In genomic region chr7:126863791-126864190, GRCm38 (mm10) we compare ENCODE assay signal across 10 mouse cellular contexts. TPM values are rescaled to one million over a fixed set of nuclear protein-coding genes. Genes with fewer than 3 reads are reported as not detected.
DNase-seq lines count a peak whose midpoint lies in the region; ATAC-seq and TF ChIP-seq lines count a peak whose summit lies in the region.
"Had no signal": no experiment of that assay in that cellular context is flagged by ENCODE, and none has a peak within 500 bp of the region (broad histone marks: within the 10 kb centered on the region; RNA-seq: fewer than 3 reads in every experiment).

No protein-coding gene starts in this region.

- TF ChIP-seq CTCF in G1E (IDR thresholded peaks at IDR 0.05; ENCODE audit: low read depth, low read length): no peak

- DNase-seq in G1E (ENCODE audit: low spot score): no peak
- DNase-seq in midbrain, embryonic 11.5 days (ENCODE audit: low spot score, missing footprints): no peak
- no peak for DNase-seq in retina, embryonic 14.5 days (ENCODE audit: low spot score)
- no peak for DNase-seq in layer of hippocampus, postnatal 25 days (ENCODE audit: extremely low spot score in 1 of 2, low spot score in 1 of 2)
- DNase-seq: thymus, adult 18-20 months had no signal

- peaks cover 38% of the 10 kb centered on the region for H3K4me1 ChIP-seq in erythroblast, embryonic 14.5 days (ENCODE audit: control insufficient read depth)
- peaks cover 65% of the 10 kb centered on the region for H3K4me1 ChIP-seq in G1E (ENCODE audit: insufficient read depth, low read depth, low read length)
- peaks cover 31% of the 10 kb centered on the region for H3K4me1 ChIP-seq in hindbrain, embryonic 13.5 days (replicated peaks)
- H3K4me1 ChIP-seq in midbrain, embryonic 11.5 days (ENCODE audit: control insufficient read depth, insufficient read depth, low read length): peaks cover 26% of the 10 kb centered on the region

- no peak for ATAC-seq in erythroblast, adult 5-6 weeks (replicated peaks; ENCODE audit: low FRiP score, poor library complexity, severe bottlenecking)
- ATAC-seq in G1E (ENCODE audit: extremely low read depth, insufficient number of reproducible peaks, low FRiP score, poor library complexity, severe bottlenecking): no peak
- no peak for ATAC-seq in hindbrain, embryonic 13.5 days (ENCODE audit: low FRiP score)
- ATAC-seq in midbrain, embryonic 11.5 days (ENCODE audit: low FRiP score): no peak
- ATAC-seq in cerebellum, adult (ENCODE audit: insufficient number of reproducible peaks, low FRiP score, low TSS enrichment): no peak
- ATAC-seq: inflammation-experienced regulatory T-cells, adult 6 months had no signal

- WGBS in hindbrain, embryonic 13.5 days: 60% methylated on average over 6 of the region's 6 CpGs
- 71% methylated on average over 6 of the region's 6 CpGs for WGBS in midbrain, embryonic 11.5 days

- H3K9ac ChIP-seq in hindbrain, embryonic 13.5 days: peak overlapping the region; percentile 78
- H3K9ac ChIP-seq in midbrain, embryonic 11.5 days (ENCODE audit: low read length): peak overlapping the region; percentile 81

- no peaks in the 10 kb centered on the region for H3K27me3 ChIP-seq in erythroblast, embryonic 14.5 days (ENCODE audit: control insufficient read depth)
- no peaks in the 10 kb centered on the region for H3K27me3 ChIP-seq in G1E (ENCODE audit: insufficient read depth, low read length)
- no peaks in the 10 kb centered on the region for H3K27me3 ChIP-seq in hindbrain, embryonic 13.5 days
- no peaks in the 10 kb centered on the region for H3K27me3 ChIP-seq in midbrain, embryonic 11.5 days (ENCODE audit: control insufficient read depth, insufficient read depth, low read length)

- 0 out of 2 replicates have a peak overlapping the region, but pooled peaks have one; percentile 23 for H3K27ac ChIP-seq in hindbrain, embryonic 13.5 days
- peak overlapping the region; percentile 77; the same call in 1 of the 2 replicates for H3K27ac ChIP-seq in midbrain, embryonic 11.5 days (ENCODE audit: low read depth, low read length)

- H3K4me2 ChIP-seq in hindbrain, embryonic 13.5 days: peak overlapping the region; percentile 87
- peak overlapping the region; percentile 66 for H3K4me2 ChIP-seq in midbrain, embryonic 11.5 days

- H3K36me3 ChIP-seq in erythroblast, embryonic 14.5 days (ENCODE audit: control insufficient read depth): peaks cover 79% of the 10 kb centered on the region
- peaks cover 84% of the 10 kb centered on the region for H3K36me3 ChIP-seq in G1E (replicated peaks)
- peaks cover 56% of the 10 kb centered on the region for H3K36me3 ChIP-seq in hindbrain, embryonic 13.5 days
- H3K36me3 ChIP-seq in midbrain, embryonic 11.5 days (ENCODE audit: control insufficient read depth, insufficient read depth, low read length): peaks cover 31% of the 10 kb centered on the region

- peak overlapping the region; percentile 75 for H3K4me3 ChIP-seq in erythroblast, embryonic 14.5 days (replicated peaks)
- H3K4me3 ChIP-seq in G1E (ENCODE audit: low read depth, low read length): peak overlapping the region; percentile 75; the same call in 1 of the 2 replicates
- peak overlapping the region; percentile 66 for H3K4me3 ChIP-seq in hindbrain, embryonic 13.5 days
- peak overlapping the region; percentile 57 for H3K4me3 ChIP-seq in midbrain, embryonic 11.5 days (ENCODE audit: low read depth, low read length)

- peaks cover 3% of the 10 kb centered on the region; the same call in 1 of the 2 replicates for H3K9me3 ChIP-seq in erythroblast, embryonic 14.5 days (ENCODE audit: control insufficient read depth, low read length)
- H3K9me3 ChIP-seq in G1E (replicated peaks): 0 out of 2 replicates have a peak, but pooled peaks cover 3% of the 10 kb centered on the region
- H3K9me3 ChIP-seq in hindbrain, embryonic 13.5 days: no peaks in the 10 kb centered on the region
- no peaks in the 10 kb centered on the region for H3K9me3 ChIP-seq in midbrain, embryonic 11.5 days (ENCODE audit: control insufficient read depth, low read length)

RNA-seq across cellular contexts. Expression of gene Ino80e, which starts 1.6 kb away (rescaled TPM):
- polyA plus RNA-seq in erythroblast, embryonic 14.5 days (2012): 37.6 and 44.8 TPM in 2 replicates
- 14.4 and 35.5 TPM in 2 replicates for total RNA-seq in erythroblast, adult 5-6 weeks (2015; ENCODE audit: low replicate concordance)
- 4.9 and 9.9 TPM in 2 replicates for total RNA-seq in erythroblast, adult 5-6 weeks (2017; ENCODE audit: low replicate concordance)
- total RNA-seq in G1E (2014; fragmentation: Nextera tagmentation) (106 and 136 TPM in 2 replicates), G1E (2017) (50.7 and 60.3 TPM in 2 replicates)
- 893 and 1,187 TPM in 2 replicates for polyA plus RNA-seq in G1E (2012)
- polyA plus RNA-seq in hindbrain, embryonic 13.5 days (2015; fragmentation: Nextera tagmentation; extraction: Ambion mirVana): 81.8 and 89.4 TPM in 2 replicates
- polyA plus RNA-seq in midbrain, embryonic 11.5 days (2014; fragmentation: Nextera tagmentation; extraction: Ambion mirVana): 92.6 and 99.7 TPM in 2 replicates
- total RNA-seq in layer of hippocampus, postnatal 25 days (2021): 10 to 100 TPM; 50.7 to 51.7 TPM

RNA-seq across cellular contexts. Expression of gene Hirip3, which starts 2.0 kb away (rescaled TPM):
- 24.2 and 26.7 TPM in 2 replicates for polyA plus RNA-seq in erythroblast, embryonic 14.5 days (2012)
- total RNA-seq in erythroblast, adult 5-6 weeks (2015; ENCODE audit: low replicate concordance): 5.2 and 9.2 TPM in 2 replicates
- 38.2 and 40.8 TPM in 2 replicates for total RNA-seq in erythroblast, adult 5-6 weeks (2017; ENCODE audit: low replicate concordance)
- 46.8 and 53.2 TPM in 2 replicates for total RNA-seq in G1E (2014; fragmentation: Nextera tagmentation)
- 90.4 and 115 TPM in 2 replicates for total RNA-seq in G1E (2017)
- polyA plus RNA-seq in G1E (2012): 158 and 159 TPM in 2 replicates
- polyA plus RNA-seq in hindbrain, embryonic 13.5 days (2015; fragmentation: Nextera tagmentation; extraction: Ambion mirVana): 20.2 and 25.7 TPM in 2 replicates
- polyA plus RNA-seq in midbrain, embryonic 11.5 days (2014; fragmentation: Nextera tagmentation; extraction: Ambion mirVana): 23.8 and 28.4 TPM in 2 replicates
- 10 to 100 TPM; 19.5 to 31.1 TPM for total RNA-seq in layer of hippocampus, postnatal 25 days (2021)

RNA-seq across cellular contexts. Expression of gene Doc2a, which starts 16.6 kb away (rescaled TPM):
- not detected in 2 replicates for polyA plus RNA-seq in erythroblast, embryonic 14.5 days (2012)
- not detected in 2 replicates for total RNA-seq in erythroblast, adult 5-6 weeks (2015; ENCODE audit: low replicate concordance)
- not detected in 2 replicates for total RNA-seq in erythroblast, adult 5-6 weeks (2017; ENCODE audit: low replicate concordance)
- total RNA-seq in G1E (2014; fragmentation: Nextera tagmentation) (not detected in 2 replicates), G1E (2017) (0.11 and 0.23 TPM in 2 replicates)
- not detected in 2 replicates for polyA plus RNA-seq in G1E (2012)
- polyA plus RNA-seq in hindbrain, embryonic 13.5 days (2015; fragmentation: Nextera tagmentation; extraction: Ambion mirVana): 7.1 and 9.3 TPM in 2 replicates
- 4.1 and 4.8 TPM in 2 replicates for polyA plus RNA-seq in midbrain, embryonic 11.5 days (2014; fragmentation: Nextera tagmentation; extraction: Ambion mirVana)
- total RNA-seq in layer of hippocampus, postnatal 25 days (2021): 10 to 100 TPM; 15.6 to 16.2 TPM
- polyA plus RNA-seq: inflammation-experienced regulatory T-cells, adult 6 months had no signal

RNA-seq across cellular contexts. Expression of gene Taok2, which starts 20.7 kb away (rescaled TPM):
- 11.6 and 12.9 TPM in 2 replicates for polyA plus RNA-seq in erythroblast, embryonic 14.5 days (2012)
- 6.9 and 9.6 TPM in 2 replicates for total RNA-seq in erythroblast, adult 5-6 weeks (2015; ENCODE audit: low replicate concordance)
- total RNA-seq in erythroblast, adult 5-6 weeks (2017; ENCODE audit: low replicate concordance): 17.0 and 31.8 TPM in 2 replicates
- total RNA-seq in G1E (2014; fragmentation: Nextera tagmentation) (42.9 and 53.6 TPM in 2 replicates), G1E (2017) (36.2 and 38.3 TPM in 2 replicates)
- polyA plus RNA-seq in G1E (2012): 181 and 222 TPM in 2 replicates
- 57.2 and 57.4 TPM in 2 replicates for polyA plus RNA-seq in hindbrain, embryonic 13.5 days (2015; fragmentation: Nextera tagmentation; extraction: Ambion mirVana)
- polyA plus RNA-seq in midbrain, embryonic 11.5 days (2014; fragmentation: Nextera tagmentation; extraction: Ambion mirVana): 25.7 and 27.2 TPM in 2 replicates
- total RNA-seq in layer of hippocampus, postnatal 25 days (2021): 100 to 1,000 TPM; 150 to 163 TPM

RNA-seq across cellular contexts. Expression of gene 4930451I11Rik, which starts 32.4 kb away (rescaled TPM):
- polyA plus RNA-seq in erythroblast, embryonic 14.5 days (2012): not detected in 2 replicates
- total RNA-seq in erythroblast, adult 5-6 weeks (2015; ENCODE audit: low replicate concordance): not detected in 2 replicates
- total RNA-seq in erythroblast, adult 5-6 weeks (2017; ENCODE audit: low replicate concordance): not detected in 2 replicates
- total RNA-seq in G1E (2014; fragmentation: Nextera tagmentation) (not detected in 2 replicates), G1E (2017) (not detected in 2 replicates)
- polyA plus RNA-seq in G1E (2012): not detected in 2 replicates
- polyA plus RNA-seq in hindbrain, embryonic 13.5 days (2015; fragmentation: Nextera tagmentation; extraction: Ambion mirVana): not detected in 2 replicates
- not detected in 2 replicates for polyA plus RNA-seq in midbrain, embryonic 11.5 days (2014; fragmentation: Nextera tagmentation; extraction: Ambion mirVana)
- total RNA-seq in layer of hippocampus, postnatal 25 days (2021): not detected
- polyA plus RNA-seq: inflammation-experienced regulatory T-cells, adult 6 months had no signal
